8 mouse cellular contexts compared by ENCODE assay signal in the genomic region with DNA sequence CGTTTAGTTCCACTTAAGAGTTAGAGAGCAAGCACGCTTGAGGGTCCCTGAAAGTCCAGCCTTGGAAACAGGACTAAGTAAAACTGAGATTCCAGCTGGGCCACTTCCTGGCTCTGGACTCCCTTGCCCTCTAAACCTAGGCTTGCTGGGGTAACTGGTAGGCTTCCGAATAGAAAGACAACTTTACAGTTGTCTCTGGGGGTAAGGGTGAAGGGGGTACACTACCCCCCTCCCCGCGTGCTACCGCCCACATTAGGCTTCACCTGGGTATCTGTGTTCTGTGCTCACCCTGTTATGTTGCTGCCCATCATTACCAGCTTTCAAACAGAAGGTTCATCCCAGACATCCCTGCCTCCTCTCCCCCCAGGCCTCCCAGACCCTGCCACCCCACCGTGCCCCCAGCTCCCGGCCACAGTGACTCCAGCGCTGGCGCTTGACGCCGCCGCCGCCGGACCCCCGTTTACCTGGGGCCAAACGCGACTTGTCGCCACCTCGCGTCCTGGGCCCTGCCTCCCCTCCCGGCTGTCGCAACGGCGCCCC. TPM values are rescaled to one million over a fixed set of nuclear protein-coding genes. Genes with fewer than 3 reads are reported as not detected.
DNase-seq lines count a peak whose midpoint lies in the region; ATAC-seq lines count a peak whose summit lies in the region.

No protein-coding gene starts in this region.

- H3K36me3 ChIP-seq in kidney, embryonic 14.5 days (ENCODE audit: control insufficient read depth, insufficient read depth, low read length), result no peaks in the 10 kb centered on the region
- H3K36me3 ChIP-seq in embryonic facial prominence, embryonic 12.5 days, result no peaks in the 10 kb centered on the region
- no peaks in the 10 kb centered on the region for H3K36me3 ChIP-seq in hindbrain, embryonic 16.5 days (ENCODE audit: control insufficient read depth, insufficient read depth, low read length)
- H3K36me3 ChIP-seq in midbrain, embryonic 14.5 days (ENCODE audit: control insufficient read depth, insufficient read depth, low read length), result no peaks in the 10 kb centered on the region

- H3K27me3 ChIP-seq in kidney, embryonic 14.5 days (ENCODE audit: control insufficient read depth, insufficient read depth, low read length), result peaks cover 58% of the 10 kb centered on the region
- H3K27me3 ChIP-seq in embryonic facial prominence, embryonic 12.5 days, result peaks cover 53% of the 10 kb centered on the region
- peaks cover 6% of the 10 kb centered on the region for H3K27me3 ChIP-seq in hindbrain, embryonic 16.5 days (replicated peaks; ENCODE audit: control insufficient read depth, insufficient read depth, low read length)
- peaks cover 23% of the 10 kb centered on the region; the same call in 1 of the 2 replicates for H3K27me3 ChIP-seq in midbrain, embryonic 14.5 days (ENCODE audit: control insufficient read depth, insufficient read depth, low read length)

- peak overlapping the region; percentile 96 for H3K4me2 ChIP-seq in kidney, embryonic 14.5 days (replicated peaks; ENCODE audit: low read depth, low read length)
- peak overlapping the region; percentile 94 for H3K4me2 ChIP-seq in embryonic facial prominence, embryonic 12.5 days (replicated peaks)
- H3K4me2 ChIP-seq in hindbrain, embryonic 16.5 days (ENCODE audit: low read length), result peak overlapping the region; percentile 74
- peak overlapping the region; percentile 86 for H3K4me2 ChIP-seq in midbrain, embryonic 14.5 days (ENCODE audit: low read length)

- DNase-seq in kidney, postnatal 10 days, result no peak
- peak; percentile 36 for DNase-seq in midbrain, embryonic 14.5 days
- no peak for DNase-seq in frontal cortex, postnatal 25 days (ENCODE audit: low spot score in 2 of 2)
- DNase-seq in urinary bladder, postnatal 10 days (ENCODE audit: low spot score), result no peak
- no peak for DNase-seq in layer of hippocampus, adult 11-12 months (ENCODE audit: low spot score)

- H3K4me1 ChIP-seq in kidney, embryonic 14.5 days (ENCODE audit: control insufficient read depth, insufficient read depth, low read length), result peaks cover 7% of the 10 kb centered on the region
- peaks cover 15% of the 10 kb centered on the region for H3K4me1 ChIP-seq in embryonic facial prominence, embryonic 12.5 days
- peaks cover 25% of the 10 kb centered on the region for H3K4me1 ChIP-seq in hindbrain, embryonic 16.5 days (ENCODE audit: control insufficient read depth, insufficient read depth, low read depth, low read length)
- H3K4me1 ChIP-seq in midbrain, embryonic 14.5 days (ENCODE audit: control insufficient read depth, insufficient read depth, low read length), result peaks cover 12% of the 10 kb centered on the region; the same call in 1 of the 2 replicates

- H3K9ac ChIP-seq in kidney, embryonic 14.5 days (ENCODE audit: low read depth, low read length), result peak overlapping the region; percentile 83
- H3K9ac ChIP-seq in embryonic facial prominence, embryonic 12.5 days, result peak overlapping the region; percentile 88
- H3K9ac ChIP-seq in hindbrain, embryonic 16.5 days (ENCODE audit: low read depth, low read length), result peak overlapping the region; percentile 96
- peak overlapping the region; percentile 82 for H3K9ac ChIP-seq in midbrain, embryonic 14.5 days (replicated peaks; ENCODE audit: low read length)

- H3K9me3 ChIP-seq in kidney, embryonic 14.5 days (ENCODE audit: control insufficient read depth, low read length), result no peaks in the 10 kb centered on the region
- no peaks in the 10 kb centered on the region for H3K9me3 ChIP-seq in embryonic facial prominence, embryonic 12.5 days
- no peaks in the 10 kb centered on the region for H3K9me3 ChIP-seq in hindbrain, embryonic 16.5 days (ENCODE audit: control insufficient read depth, low read length)
- no peaks in the 10 kb centered on the region for H3K9me3 ChIP-seq in midbrain, embryonic 14.5 days (ENCODE audit: control insufficient read depth, low read length)

- no peak for ATAC-seq in kidney, embryonic 14.5 days (ENCODE audit: low FRiP score, low TSS enrichment)
- ATAC-seq in embryonic facial prominence, embryonic 12.5 days (ENCODE audit: insufficient number of reproducible peaks, insufficient read depth, low FRiP score, low TSS enrichment), result 0 out of 2 replicates have a peak, but pooled peaks have one; percentile 17
- peak; percentile 24 for ATAC-seq in hindbrain, embryonic 16.5 days
- ATAC-seq in midbrain, embryonic 14.5 days (ENCODE audit: low FRiP score, low TSS enrichment), result peak; percentile 59; the same call in 1 of the 2 replicates

- H3K27ac ChIP-seq in kidney, embryonic 14.5 days (ENCODE audit: low read depth, low read length), result no peak overlapping the region
- H3K27ac ChIP-seq in embryonic facial prominence, embryonic 12.5 days, result peak overlapping the region; percentile 68; the same call in 1 of the 2 replicates
- peak overlapping the region; percentile 92 for H3K27ac ChIP-seq in hindbrain, embryonic 16.5 days (ENCODE audit: low read depth, low read length)
- peak overlapping the region; percentile 92 for H3K27ac ChIP-seq in midbrain, embryonic 14.5 days (replicated peaks; ENCODE audit: low read depth, low read length)

- peak overlapping the region; percentile 82 for H3K4me3 ChIP-seq in kidney, embryonic 14.5 days (ENCODE audit: low read length)
- peak overlapping the region; percentile 76 for H3K4me3 ChIP-seq in embryonic facial prominence, embryonic 12.5 days
- peak overlapping the region; percentile 88 for H3K4me3 ChIP-seq in hindbrain, embryonic 16.5 days (ENCODE audit: low read length)
- peak overlapping the region; percentile 65 for H3K4me3 ChIP-seq in midbrain, embryonic 14.5 days (replicated peaks; ENCODE audit: low read depth, low read length)

- 6% methylated on average over 24 of the region's 25 CpGs for WGBS in kidney, embryonic 14.5 days
- WGBS in embryonic facial prominence, embryonic 12.5 days, result 6% methylated on average over 24 of the region's 25 CpGs
- WGBS in hindbrain, embryonic 16.5 days, result 5% methylated on average over 25 of the region's 25 CpGs
- WGBS in midbrain, embryonic 14.5 days, result 6% methylated on average over 25 of the region's 25 CpGs

RNA-seq across cellular contexts. Expression of gene Gpr27, which starts 0.7 kb away (rescaled TPM):
- 3.4 and 5.0 TPM in 2 replicates for polyA plus RNA-seq in kidney, embryonic 14.5 days (2014; fragmentation: Nextera tagmentation; extraction: Ambion mirVana)
- polyA plus RNA-seq in embryonic facial prominence, embryonic 12.5 days (2016; fragmentation: Nextera tagmentation; extraction: Ambion mirVana), result 7.7 and 8.7 TPM in 2 replicates
- polyA plus RNA-seq in hindbrain, embryonic 16.5 days (2015; fragmentation: Nextera tagmentation; extraction: Ambion mirVana), result 13.8 and 15.4 TPM in 2 replicates
- 23.6 and 24.4 TPM in 2 replicates for polyA plus RNA-seq in midbrain, embryonic 14.5 days (2014; fragmentation: Nextera tagmentation; extraction: Ambion mirVana)

RNA-seq across cellular contexts. Expression of gene Gm20696, which starts 25.1 kb away (rescaled TPM):
- 4.9 and 7.5 TPM in 2 replicates for polyA plus RNA-seq in kidney, embryonic 14.5 days (2014; fragmentation: Nextera tagmentation; extraction: Ambion mirVana)
- polyA plus RNA-seq in embryonic facial prominence, embryonic 12.5 days (2016; fragmentation: Nextera tagmentation; extraction: Ambion mirVana), result 7.4 and 7.5 TPM in 2 replicates
- 1.8 and 1.9 TPM in 2 replicates for polyA plus RNA-seq in hindbrain, embryonic 16.5 days (2015; fragmentation: Nextera tagmentation; extraction: Ambion mirVana)
- polyA plus RNA-seq in midbrain, embryonic 14.5 days (2014; fragmentation: Nextera tagmentation; extraction: Ambion mirVana), result 1.6 and 4.0 TPM in 2 replicates

RNA-seq across cellular contexts. Expression of gene Eif4e3, which starts 25.2 kb away (rescaled TPM):
- 19.5 TPM in 2 replicates for polyA plus RNA-seq in kidney, embryonic 14.5 days (2014; fragmentation: Nextera tagmentation; extraction: Ambion mirVana)
- 17.2 and 18.0 TPM in 2 replicates for polyA plus RNA-seq in embryonic facial prominence, embryonic 12.5 days (2016; fragmentation: Nextera tagmentation; extraction: Ambion mirVana)
- polyA plus RNA-seq in hindbrain, embryonic 16.5 days (2015; fragmentation: Nextera tagmentation; extraction: Ambion mirVana), result 5.7 and 6.4 TPM in 2 replicates
- 7.4 and 7.8 TPM in 2 replicates for polyA plus RNA-seq in midbrain, embryonic 14.5 days (2014; fragmentation: Nextera tagmentation; extraction: Ambion mirVana)

RNA-seq across cellular contexts. Expression of gene Prok2, which starts 34.5 kb away (rescaled TPM):
- polyA plus RNA-seq in kidney, embryonic 14.5 days (2014; fragmentation: Nextera tagmentation; extraction: Ambion mirVana), result not detected in 2 replicates
- 0.40 and 1.6 TPM in 2 replicates for polyA plus RNA-seq in embryonic facial prominence, embryonic 12.5 days (2016; fragmentation: Nextera tagmentation; extraction: Ambion mirVana)
- polyA plus RNA-seq in hindbrain, embryonic 16.5 days (2015; fragmentation: Nextera tagmentation; extraction: Ambion mirVana), result 0.25 and 0.70 TPM in 2 replicates
- polyA plus RNA-seq in midbrain, embryonic 14.5 days (2014; fragmentation: Nextera tagmentation; extraction: Ambion mirVana), result 0.50 and 0.89 TPM in 2 replicates
